Mouse (Mus musculus): ENCODE data around the gene Sh3tc1.
A peak's percentile ranks its signal among the peaks of the same experiment; 100 is the strongest.

Gene Sh3tc1

DNA sequence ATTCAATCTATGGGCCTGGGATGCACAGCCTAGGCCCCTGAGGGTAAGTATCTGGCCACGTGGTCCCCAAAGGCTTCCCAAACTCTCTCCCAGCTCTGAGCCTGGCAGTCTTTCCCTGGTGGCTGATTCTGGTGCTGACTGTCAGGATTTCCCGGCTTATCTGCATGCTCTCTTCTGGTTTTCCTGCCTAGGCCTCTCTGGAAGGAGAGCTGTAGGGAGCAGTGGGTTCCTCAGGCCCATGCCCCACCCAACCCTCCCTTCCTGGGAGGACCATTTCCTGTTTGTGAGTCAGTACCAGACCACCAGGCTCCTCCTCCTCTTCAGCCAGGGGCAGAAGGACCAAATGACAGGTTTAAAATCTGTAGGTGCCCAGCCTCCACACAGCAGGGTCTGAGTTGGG is 17.1 kb downstream of the Sh3tc1 start:
- DNase-seq (ENCODE audit: low read depth, low spot score), result no peak

DNA sequence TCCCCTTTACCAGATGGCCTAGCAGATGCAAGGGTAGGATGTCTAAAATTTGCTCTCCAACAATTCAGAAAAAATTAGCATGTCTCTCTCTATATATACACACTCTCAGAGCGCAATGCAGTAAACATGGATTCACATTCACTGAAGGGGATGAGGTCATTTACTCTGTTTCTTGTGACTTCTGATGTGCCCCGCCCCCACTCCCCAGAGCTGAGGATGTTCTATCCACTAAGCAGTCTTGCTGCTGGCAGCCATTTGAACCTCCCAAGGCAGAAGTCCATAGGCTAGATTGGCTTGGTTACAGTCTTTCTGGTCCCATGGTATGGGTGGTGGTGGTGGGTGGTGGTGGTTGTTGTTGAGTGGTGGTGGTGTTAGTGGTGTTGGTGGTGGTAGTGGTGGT is 17.9 kb downstream of the Sh3tc1 start:
- no peak for DNase-seq (ENCODE audit: low read depth, low spot score)

DNA sequence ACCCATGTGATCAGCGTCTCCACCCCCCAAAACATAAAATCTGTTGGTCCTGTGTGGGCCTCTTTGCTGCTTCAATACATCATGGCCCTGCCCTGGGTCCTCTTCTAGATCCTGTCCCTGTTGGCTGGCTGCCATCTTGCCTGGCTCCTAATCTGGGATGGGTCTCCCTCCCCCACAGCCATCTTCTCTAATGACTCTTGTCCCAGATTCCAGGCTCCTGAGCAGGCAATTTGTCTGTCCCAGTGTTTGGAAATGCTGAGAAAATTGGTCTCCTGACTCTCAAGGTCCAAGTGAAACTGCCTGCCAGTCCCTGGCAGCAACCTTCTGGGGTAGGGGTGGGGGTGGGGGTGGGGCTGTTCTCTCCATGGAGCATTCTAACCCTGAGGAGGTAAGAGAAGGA is 19.9 kb downstream of the Sh3tc1 start:
- DNase-seq (ENCODE audit: low read depth, low spot score), result no peak

DNA sequence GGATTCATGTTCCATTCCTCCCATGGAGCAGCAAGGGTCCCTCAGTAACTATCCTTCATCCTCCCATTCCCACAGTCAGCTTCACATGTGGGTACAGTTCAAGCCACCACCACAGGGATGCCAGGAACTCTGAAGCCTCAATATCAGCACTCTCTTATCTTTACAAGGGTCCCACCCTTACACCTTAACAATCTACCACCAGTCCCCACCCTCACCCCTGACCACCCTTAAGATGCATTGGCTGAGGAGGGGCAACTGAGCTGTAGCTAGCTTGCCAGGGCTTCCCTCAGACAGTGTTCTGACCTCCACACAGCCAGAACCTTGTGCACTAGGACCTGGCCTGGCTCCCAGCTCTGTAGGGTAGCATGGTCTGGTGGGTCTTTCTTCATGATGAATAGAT is 20.4 kb downstream of the Sh3tc1 start:
- no peak for DNase-seq (ENCODE audit: low read depth, low spot score)

DNA sequence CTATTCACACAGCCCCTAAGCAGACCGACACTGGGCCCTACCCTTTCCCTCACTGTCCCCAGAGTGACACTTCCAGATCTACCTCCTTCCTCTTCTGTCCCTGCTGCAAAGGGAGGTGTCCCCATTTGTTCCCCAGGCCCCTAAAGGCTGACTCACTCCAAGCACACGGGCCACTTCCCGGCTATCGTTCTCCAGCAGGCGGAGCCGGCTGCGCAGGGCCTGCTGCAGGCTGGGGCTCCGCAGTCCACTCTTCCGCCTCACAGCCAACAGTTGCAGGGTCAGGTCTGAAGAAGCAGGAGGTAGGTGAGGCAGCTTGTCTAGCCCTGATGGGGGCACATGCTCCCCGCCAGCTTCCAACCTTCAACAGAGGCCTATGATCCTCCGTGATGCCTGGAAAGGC is 21.0 kb downstream of the Sh3tc1 start:
- DNase-seq (ENCODE audit: low read depth, low spot score), result no peak

DNA sequence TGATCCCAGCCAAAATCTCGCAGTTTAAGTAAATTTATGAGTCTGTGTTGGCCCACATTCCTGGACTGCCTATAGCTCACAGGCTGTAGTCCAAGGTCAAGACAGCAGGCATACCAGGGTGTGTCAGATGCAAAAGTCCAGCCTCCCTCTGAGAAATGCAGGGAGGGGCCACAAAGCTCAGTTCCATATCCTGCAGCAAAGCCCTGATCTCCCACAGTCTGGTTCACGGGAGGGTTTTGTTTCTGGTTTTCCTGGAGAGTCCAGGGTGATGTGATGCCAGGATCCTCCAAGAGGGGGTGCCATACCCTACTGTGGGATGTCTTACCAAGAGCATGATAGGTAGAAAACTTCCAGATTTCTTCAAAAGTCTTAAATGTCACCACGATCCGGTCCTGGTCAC is 21.8 kb downstream of the Sh3tc1 start:
- no peak for DNase-seq (ENCODE audit: low read depth, low spot score)

DNA sequence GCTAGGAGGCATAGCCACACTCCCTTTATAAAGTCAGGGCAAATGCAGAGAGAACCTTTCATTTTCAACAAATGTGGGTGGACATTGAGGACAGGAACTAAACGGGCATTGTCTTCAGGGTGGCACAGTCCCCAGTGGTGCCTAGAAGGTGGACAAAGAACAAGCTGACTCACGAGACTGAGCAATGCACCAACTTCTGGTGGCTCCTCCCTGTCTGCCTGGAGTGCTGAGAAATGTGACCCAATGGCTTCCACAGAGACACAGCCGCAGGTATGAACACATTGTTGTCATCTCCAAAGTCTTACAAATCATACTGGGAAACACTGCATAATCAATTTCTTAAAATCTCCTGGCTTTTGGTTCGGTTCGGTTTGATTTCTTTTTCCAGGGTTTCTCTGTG is 22.3 kb downstream of the Sh3tc1 start:
- no peak for DNase-seq (ENCODE audit: low read depth, low spot score)

DNA sequence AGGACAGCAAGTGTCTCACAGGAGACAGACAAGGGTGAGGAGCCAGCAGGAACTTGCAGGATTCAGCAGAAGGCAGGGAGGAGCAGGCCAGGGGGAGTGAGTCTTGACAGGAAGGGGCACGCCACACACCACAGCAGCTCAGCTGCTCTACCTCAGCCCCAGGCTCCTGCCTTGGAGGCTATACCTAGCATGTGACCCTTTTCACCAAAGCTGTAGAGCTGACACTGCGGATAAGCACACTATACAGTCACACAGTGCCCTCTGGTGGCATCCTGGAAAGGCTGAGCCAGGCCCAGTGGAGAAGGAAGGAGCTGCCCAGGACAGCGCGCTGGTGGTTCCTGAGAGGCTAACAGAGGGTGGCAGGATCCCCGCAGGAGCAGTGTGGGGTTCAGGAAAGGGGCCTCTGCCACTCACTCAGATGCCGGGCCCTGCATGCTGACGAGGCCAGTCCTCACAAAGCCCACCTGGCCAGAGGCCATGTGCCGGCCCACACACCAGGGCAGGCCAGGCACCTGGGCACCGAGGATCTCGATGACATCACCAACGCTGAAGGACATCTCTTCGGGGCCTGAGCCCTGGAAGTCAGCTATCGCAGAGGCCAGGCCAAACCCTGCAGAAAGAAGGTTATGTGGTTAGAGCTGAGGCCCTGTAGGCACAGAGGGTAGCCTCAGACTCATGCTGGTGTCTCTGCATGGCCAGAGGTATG is 26.0 kb downstream of the Sh3tc1 start:
- peak; percentile 73 for DNase-seq (ENCODE audit: low read depth, low spot score)

DNA sequence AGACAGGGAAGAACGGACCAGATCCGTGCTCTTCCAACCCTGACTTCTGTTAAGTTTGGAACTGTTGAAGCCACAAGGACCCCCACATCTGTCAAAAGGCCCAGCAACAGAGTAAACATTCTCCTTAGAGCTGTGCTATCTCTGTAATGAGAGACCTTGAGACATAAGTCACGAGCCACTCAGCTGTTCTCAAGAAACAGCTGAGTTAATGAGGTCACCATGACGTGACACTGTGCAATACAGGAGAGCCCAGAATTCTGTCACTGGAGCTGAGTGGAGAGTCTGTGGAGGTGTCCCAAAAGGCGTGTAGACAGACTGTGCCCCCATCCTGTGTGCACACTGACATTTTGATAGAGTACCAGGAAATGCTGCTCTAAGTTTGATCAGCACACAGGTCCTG is 27.3 kb downstream of the Sh3tc1 start:
- DNase-seq (ENCODE audit: low read depth, low spot score), result no peak

DNA sequence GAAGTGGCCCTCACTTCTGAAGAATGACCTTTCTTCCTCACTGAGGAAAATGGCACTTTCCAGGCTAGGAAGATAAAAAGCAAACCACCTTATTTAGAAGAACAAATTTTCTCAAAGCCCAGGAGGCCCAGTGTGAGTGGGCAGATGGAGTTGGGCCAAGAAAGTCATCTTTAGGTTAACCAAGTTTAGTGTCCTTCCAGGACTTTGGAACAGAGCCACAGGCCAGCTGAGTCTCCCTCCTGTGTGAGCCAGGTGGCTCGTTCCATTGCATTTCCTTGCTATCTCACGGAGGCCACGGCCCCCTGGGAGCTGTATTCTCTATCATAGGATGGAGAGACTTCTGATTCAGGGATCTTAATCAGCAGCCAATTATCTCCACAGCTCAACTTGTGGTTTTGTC is 28.9 kb downstream of the Sh3tc1 start:
- DNase-seq (ENCODE audit: low read depth, low spot score), result no peak

DNA sequence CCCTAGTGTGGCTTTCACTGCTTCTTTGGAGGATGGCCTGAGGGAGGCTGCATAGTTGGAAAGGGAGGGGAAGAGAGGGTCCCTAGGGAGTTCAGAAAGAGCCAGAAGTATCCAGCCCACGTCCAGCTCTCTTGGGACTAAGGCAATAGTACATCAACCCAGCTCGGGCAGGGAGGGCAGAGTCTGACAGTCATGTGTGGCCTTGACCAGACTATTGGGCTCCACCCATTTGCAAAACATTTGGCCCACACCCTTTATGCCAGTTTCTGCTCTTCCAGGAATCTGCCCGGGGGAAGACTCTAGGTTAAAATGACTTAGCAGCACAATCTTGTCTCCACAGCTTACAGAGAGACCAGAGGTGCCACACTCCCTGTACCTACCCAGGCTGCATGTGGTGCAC is 29.3 kb downstream of the Sh3tc1 start:
- DNase-seq (ENCODE audit: low read depth, low spot score), result no peak

DNA sequence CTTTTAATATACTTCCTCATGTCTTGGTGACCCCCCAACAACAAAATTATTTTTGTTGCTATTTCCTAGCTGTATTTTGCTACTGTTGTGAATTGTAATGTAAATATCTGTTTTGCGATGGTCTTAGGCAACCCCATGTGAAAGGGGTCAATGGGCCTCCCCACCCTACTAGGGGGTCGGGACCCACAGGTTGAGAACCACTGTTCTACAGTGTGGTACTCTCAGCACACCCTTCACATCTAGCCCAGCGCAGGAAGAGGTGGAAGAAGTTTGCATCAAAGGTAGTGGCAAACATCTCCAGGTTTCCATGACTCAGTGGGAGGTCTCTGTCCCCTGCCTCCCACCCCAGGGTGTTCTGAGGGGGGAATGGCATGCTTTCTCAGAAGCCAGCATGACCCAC is 34.4 kb downstream of the Sh3tc1 start:
- no peak for DNase-seq (ENCODE audit: low read depth, low spot score)

DNA sequence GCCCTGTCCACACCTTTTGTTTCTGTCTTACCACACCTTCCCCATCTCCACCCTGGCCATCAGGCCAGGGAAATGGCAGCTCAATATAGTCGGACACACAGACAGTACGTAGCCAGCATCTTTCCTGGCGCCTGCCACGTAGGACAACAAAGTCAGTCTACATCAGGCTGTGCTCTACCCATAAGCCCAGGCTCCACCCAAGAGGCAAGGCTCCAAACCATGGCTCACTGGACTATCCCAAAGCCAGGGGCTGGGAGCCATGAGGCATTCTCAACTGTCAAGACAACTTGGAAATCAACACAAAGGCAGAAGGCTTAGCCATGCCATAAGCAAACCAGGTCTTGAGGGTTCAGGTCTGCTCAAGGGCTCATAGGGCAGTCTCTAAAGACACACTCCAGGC is 36.0 kb downstream of the Sh3tc1 start:
- no peak for DNase-seq (ENCODE audit: low read depth, low spot score)

DNA sequence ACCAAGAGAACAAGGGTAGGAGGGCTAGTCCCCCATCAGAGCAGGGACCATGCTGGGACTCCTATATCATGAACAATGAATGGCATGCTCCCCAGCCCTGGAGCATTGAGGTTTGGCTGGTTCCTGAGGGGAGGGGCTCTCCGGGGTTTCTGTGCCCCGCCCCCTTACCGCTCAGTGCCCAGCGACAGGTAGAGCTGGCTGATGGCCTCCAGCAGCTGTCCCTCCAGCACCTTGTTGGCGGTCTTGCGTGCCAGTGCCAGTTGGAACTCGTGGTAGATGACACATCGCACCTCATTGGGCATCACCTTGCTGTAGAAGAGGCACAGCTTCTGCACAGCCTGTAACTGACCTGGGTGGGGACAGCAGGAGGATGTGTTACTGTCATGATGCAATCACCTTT is 36.6 kb downstream of the Sh3tc1 start:
- no peak for DNase-seq (ENCODE audit: low read depth, low spot score)

DNA sequence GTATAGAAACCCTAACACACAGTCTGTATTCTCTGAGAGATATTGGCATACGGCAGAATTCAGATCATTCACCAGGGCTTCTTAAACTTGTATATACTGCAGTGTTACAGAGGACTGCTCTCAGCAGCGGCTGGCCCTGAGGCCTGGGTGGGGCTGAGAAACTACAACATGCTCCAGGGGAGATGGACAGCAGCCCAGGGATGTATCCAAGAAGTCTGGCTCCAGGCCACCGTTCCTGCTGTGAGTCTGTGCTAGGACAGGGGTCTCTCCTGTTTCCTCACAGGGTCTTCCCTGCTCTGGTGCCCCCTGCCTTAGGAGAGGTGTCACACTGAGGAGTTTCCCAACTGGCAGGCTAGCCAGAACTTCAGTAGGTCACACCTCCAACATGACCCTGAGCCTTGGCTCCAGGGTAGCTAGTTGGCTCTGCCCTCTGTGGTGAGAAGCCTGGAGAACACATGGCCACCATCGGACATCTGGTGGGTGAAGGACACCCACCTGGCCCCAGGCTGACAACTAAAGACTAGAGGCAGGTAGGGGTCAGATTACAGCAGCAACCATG is 37.1 kb downstream of the Sh3tc1 start:
- no peak for DNase-seq (ENCODE audit: low read depth, low spot score)

DNA sequence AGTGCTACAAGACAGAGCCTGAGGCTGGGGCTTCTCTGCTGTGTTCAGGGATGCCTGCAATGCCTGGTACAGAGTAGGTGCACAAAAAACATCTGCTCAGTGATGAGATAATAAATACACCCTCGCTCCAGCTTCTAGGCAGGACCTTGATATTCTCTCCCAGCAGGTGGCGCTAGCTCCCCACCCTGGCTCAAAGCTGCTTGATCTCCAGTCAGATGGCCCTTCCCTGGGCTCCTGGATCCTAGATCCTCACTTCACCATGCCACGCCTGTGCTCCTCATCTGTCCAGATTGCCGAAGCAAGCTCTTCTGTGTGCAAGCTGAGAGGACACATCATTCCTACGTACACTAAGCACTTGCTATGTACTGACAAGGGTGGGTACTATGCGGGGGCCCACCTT is 38.7 kb downstream of the Sh3tc1 start:
- DNase-seq (ENCODE audit: low read depth, low spot score), result peak; percentile 49

DNA sequence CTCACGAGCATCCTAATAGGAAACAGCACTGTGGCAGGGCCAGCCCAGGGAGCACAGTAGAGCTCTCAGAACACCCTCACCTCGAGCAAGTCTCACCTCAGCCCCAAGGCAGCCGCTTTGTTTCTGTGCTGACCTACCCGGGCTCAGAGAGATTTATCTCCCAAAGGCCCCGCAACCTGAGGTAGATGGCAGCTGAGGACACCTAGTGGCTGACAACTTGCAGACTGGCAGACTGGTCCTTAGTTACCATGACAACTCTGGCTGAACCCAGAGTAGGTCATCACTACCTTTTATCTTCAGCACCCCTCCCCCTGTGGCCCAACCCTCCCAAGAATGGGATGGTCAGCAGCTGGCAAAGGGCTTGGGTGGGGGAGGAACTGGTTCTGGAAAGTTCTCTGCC is 44.0 kb downstream of the Sh3tc1 start:
- DNase-seq (ENCODE audit: low read depth, low spot score), result no peak

DNA sequence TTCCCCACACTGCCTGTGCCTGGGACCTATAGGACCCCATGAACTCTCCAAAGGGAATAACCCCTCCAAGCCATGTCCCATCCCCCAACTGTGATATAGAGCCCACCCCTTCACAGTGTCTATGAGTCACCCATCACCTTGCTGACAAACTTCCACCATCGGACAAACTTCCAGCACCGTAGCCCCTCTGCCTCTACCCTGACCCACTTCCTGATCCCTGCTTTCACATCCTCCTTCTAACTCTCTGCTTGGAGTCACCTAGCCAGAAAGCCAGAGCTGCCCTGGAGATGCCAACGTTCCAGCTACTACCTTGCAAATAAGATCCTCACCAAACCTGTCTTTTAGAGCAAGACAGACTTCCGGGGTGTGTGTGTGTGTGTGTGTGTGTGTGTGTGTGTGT is 46.1 kb downstream of the Sh3tc1 start:
- no peak for DNase-seq (ENCODE audit: low read depth, low spot score)

DNA sequence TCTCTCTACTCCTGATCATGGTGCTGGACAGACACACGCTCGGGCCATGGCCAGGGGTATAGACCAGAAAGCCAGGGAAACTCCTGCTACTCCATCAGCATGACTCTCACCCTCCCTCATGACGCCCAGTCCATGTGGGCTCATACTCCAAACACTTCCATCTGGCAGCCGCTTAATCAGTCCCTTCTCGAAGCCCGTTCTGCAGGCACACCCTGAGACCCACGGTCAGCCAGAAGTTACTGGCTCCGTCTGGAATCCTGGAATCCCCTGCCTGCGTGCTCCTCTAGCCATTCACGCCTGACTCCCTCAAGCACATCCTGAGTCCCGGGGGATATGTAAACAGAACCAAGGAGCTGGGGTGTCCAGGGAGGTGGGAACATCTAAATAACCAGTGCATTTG is 48.5 kb downstream of the Sh3tc1 start:
- no peak for DNase-seq (ENCODE audit: low read depth, low spot score)

DNA sequence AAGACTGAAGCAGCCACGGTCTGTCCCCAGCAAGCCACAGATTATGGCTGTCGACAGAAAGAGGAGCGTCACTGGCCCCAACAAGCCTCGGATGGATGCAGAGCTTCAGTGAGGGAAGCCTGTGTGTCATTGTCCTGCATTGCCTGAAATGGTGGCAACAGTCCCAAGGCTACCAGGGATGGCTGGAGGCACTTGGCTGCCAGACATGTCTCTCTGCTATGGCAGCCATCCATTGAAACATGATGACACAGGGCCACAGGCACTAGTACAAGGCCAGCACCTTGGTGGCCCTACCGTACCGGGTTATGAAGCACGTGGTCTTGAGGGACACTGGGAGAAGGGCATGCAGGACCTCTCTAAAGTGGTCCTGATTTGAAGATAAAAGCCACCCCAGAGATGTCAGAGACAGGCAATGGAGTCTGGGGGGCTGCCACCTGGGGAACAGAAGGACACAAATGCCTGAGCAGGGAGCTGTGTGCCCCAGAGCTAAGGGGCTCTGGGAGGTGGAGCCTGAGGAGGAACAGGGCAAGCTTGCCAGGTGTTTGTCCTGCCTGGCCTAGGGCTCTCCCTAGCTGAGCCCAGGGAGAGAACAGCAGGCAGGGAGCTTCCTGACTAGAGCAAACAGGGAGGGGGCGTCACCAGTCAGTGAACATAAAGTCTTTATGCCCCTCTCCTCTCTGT is 49.2 kb downstream of the Sh3tc1 start:
- no peak for DNase-seq (ENCODE audit: low read depth, low spot score)

DNA sequence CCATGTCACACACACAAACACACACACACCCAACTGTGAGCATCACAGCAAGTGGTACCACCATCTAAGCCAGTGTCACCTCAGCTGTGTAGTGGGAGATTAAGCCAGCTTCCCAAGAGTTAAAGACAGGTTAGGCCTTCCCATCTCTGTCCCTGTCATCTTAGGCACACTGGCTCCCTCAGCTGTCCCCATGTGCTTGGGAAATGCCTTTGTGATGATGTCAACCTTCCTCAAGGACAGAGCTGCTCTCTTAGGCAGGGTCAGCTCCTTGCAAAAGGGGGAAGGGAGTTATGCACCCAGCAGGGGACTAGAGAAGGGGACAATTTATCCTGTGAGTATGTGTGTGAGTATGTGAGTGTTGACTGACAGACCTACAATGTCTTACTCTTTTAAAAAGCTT is 50.4 kb downstream of the Sh3tc1 start:
- DNase-seq (ENCODE audit: low read depth, low spot score), result no peak

DNA sequence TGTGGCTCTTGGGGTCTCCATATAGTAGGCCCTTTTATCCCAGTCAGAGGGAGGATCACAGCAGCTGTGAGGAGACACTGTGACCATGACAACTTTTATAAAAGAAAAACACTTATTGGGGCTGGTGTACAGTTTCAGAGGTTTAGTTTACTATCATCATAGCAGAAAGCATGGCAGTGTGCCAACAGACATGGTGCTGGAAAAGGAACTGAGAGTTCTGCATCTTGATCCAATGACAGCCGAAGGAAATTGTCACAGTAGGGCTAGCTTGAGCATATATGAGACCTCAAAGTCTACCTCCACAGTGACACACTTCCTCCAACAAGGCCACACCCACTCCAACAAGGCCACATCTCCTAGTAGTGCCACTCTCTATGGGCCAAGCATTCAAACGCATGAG is 50.9 kb downstream of the Sh3tc1 start:
- no peak for DNase-seq (ENCODE audit: low read depth, low spot score)

DNA sequence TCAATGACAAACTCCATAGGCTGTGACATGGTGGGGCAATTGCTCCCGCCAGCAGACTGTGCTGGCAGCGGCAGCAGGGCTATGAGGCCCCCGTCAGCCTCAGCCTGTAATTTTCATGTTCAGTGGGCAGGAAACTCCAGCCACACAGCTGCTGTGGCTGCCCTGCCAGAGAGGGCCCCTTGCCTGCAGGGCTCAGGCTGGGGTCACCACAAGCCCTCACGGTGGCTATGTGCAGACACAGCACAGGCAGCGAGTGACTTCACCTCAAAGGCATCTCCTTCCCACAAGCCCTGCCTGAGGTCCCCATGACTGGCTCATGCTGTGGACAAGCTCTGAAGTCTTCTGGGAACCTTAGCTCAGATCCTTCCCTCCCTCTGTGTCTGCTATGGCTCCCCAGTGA is 52.7 kb downstream of the Sh3tc1 start:
- DNase-seq (ENCODE audit: low read depth, low spot score), result no peak

All from embryo, embryonic 11.5 days (tissue).